Mouse (Mus musculus): Measurements from ENCODE around the gene Ulk3. TPM values are rescaled to one million over a fixed set of nuclear protein-coding genes. Genes with fewer than 3 reads are reported as not detected.

Ulk3 gene
- polyA plus RNA-seq, 1 experiment, result 14.0 TPM

DNA sequence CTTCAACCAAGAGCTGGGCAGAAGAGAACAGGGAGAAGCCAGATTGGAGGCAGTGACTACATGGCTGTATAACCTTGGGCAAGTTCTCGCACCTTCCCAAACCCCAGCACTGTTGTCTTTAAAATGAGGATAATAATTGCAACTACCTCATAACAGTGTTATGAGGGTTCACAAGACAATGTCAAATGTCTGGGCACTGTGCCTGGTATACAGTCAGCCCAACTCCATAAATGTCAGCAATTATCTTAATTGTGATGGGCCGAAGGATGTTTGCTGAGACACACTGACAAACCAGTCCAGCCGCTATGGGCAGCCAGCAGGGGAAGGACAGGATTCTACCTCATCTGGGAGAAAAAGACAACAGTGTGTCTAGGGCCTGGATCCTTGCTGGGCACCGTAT, 25.5 kb downstream of the Ulk3 start:
- Histone ChIP-seq H3K27ac (ENCODE audit: insufficient read depth, low read depth, low read length) (no peak overlapping the region), H3K27me3 (ENCODE audit: control insufficient read depth, insufficient read depth, low read length) (no peaks in the 10 kb centered on the region), H3K4me1 (ENCODE audit: control insufficient read depth, insufficient read depth, insufficient read length, low read length) (no peaks in the 10 kb centered on the region), H3K36me3 (ENCODE audit: control insufficient read depth, insufficient read depth, low read length) (no peaks in the 10 kb centered on the region), H3K4me3 (ENCODE audit: low read depth, low read length) (no peak overlapping the region)
- 49% methylated on average over 4 of the region's 4 CpGs for WGBS
- TF ChIP-seq POLR2A (IDR thresholded peaks at IDR 0.05; ENCODE audit: low read depth, low read length), result no peak
- TF ChIP-seq CTCF (IDR thresholded peaks at IDR 0.05; ENCODE audit: extremely low read depth, insufficient read length, insufficient replicate concordance, low read depth, low read length), result no peak

DNA sequence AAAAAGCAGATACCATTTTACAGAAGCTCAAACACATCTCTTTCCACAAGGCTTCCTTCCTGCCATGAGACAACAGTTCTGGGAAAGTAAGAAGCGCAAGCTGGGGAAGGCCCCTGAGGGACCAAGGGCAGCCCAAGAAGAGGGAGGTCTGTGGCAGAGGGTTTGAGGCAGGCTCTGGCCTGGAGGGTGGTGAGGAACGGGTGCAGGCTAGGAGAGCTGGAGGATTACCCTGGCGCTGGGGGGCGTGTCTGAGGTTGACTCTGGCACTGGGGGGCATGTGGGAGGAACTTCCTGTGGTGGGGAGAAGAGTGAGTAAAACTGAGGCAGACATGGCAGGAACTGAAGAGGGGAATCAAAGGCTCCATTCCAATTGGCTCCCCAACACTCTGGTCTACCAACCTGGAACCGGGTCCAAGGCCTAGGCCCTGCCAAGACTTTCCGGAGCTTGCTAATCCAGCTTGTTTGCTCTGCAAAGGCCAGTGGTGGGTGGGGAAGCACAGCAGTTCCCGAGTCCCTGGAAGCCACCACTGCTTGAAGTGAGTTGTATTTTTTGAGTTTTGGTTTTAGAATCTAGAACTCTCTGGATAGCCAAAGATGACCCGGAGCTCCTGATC, 28.4 kb downstream of the Ulk3 start:
- WGBS, result 62% methylated on average over 8 of the region's 8 CpGs
- TF ChIP-seq CTCF (IDR thresholded peaks at IDR 0.05; ENCODE audit: extremely low read depth, insufficient read length, insufficient replicate concordance, low read depth, low read length) (no peak), POLR2A (IDR thresholded peaks at IDR 0.05; ENCODE audit: low read depth, low read length) (no peak)
- Histone ChIP-seq H3K4me3 (ENCODE audit: low read depth, low read length) (no peak overlapping the region), H3K27ac (ENCODE audit: insufficient read depth, low read depth, low read length) (no peak overlapping the region), H3K4me1 (ENCODE audit: control insufficient read depth, insufficient read depth, insufficient read length, low read length) (peaks cover 9% of the 10 kb centered on the region; the same call in 1 of the 2 replicates), H3K27me3 (ENCODE audit: control insufficient read depth, insufficient read depth, low read length) (no peaks in the 10 kb centered on the region), H3K36me3 (ENCODE audit: control insufficient read depth, insufficient read depth, low read length) (no peaks in the 10 kb centered on the region)

- Histone ChIP-seq H3K4me1 (ENCODE audit: control insufficient read depth, insufficient read depth, insufficient read length, low read length) (peaks cover 13% of the 10 kb centered on the region), H3K27ac (ENCODE audit: insufficient read depth, low read depth, low read length) (no peak overlapping the region), H3K36me3 (ENCODE audit: control insufficient read depth, insufficient read depth, low read length) (no peaks in the 10 kb centered on the region), H3K27me3 (ENCODE audit: control insufficient read depth, insufficient read depth, low read length) (no peaks in the 10 kb centered on the region), H3K4me3 (ENCODE audit: low read depth, low read length) (no peak overlapping the region)
- 35% methylated on average over 8 of the region's 8 CpGs for WGBS
- TF ChIP-seq CTCF (IDR thresholded peaks at IDR 0.05; ENCODE audit: extremely low read depth, insufficient read length, insufficient replicate concordance, low read depth, low read length) (no peak), POLR2A (IDR thresholded peaks at IDR 0.05; ENCODE audit: low read depth, low read length) (no peak)
These were observed 29.6 kb downstream of the Ulk3 start for GRCm38 (mm10) chr9:57618854-57619253.

- 76% methylated on average over 5 of the region's 5 CpGs for WGBS
- peaks cover 21% of the 10 kb centered on the region for H3K4me1 ChIP-seq (ENCODE audit: control insufficient read depth, insufficient read depth, insufficient read length, low read length)
- H3K36me3 ChIP-seq (ENCODE audit: control insufficient read depth, insufficient read depth, low read length), result peaks cover 7% of the 10 kb centered on the region; the same call in 1 of the 2 replicates
- no peak within 1 kb of the TSS for H3K27ac ChIP-seq (ENCODE audit: insufficient read depth, low read depth, low read length)
- TF ChIP-seq POLR2A (IDR thresholded peaks at IDR 0.05; ENCODE audit: low read depth, low read length) (no peak), CTCF (IDR thresholded peaks at IDR 0.05; ENCODE audit: extremely low read depth, insufficient read length, insufficient replicate concordance, low read depth, low read length) (no peak)
- H3K4me3 ChIP-seq (ENCODE audit: low read depth, low read length), result no peak within 1 kb of the TSS
- no peaks in the 10 kb centered on the region for H3K27me3 ChIP-seq (ENCODE audit: control insufficient read depth, insufficient read depth, low read length)
These were observed 31.4 kb downstream of the Ulk3 start, which contains the start of gene Lman1l for GRCm38 (mm10) chr9:57620674-57621073. Gene Lman1l (minus strand): TSS chr9:57620774.

GRCm38 (mm10) chr9:57624295-57624694, 35.0 kb downstream of the Ulk3 start:
- no peak overlapping the region for H3K27ac ChIP-seq (ENCODE audit: insufficient read depth, low read depth, low read length)
- peaks cover 21% of the 10 kb centered on the region for H3K4me1 ChIP-seq (ENCODE audit: control insufficient read depth, insufficient read depth, insufficient read length, low read length)
- TF ChIP-seq CTCF (IDR thresholded peaks at IDR 0.05; ENCODE audit: extremely low read depth, insufficient read length, insufficient replicate concordance, low read depth, low read length) (no peak), POLR2A (IDR thresholded peaks at IDR 0.05; ENCODE audit: low read depth, low read length) (no peak)
- 62% methylated on average over 7 of the region's 7 CpGs for WGBS
- H3K4me3 ChIP-seq (ENCODE audit: low read depth, low read length), result no peak overlapping the region
- no peaks in the 10 kb centered on the region for H3K27me3 ChIP-seq (ENCODE audit: control insufficient read depth, insufficient read depth, low read length)
- H3K36me3 ChIP-seq (ENCODE audit: control insufficient read depth, insufficient read depth, low read length), result peaks cover 41% of the 10 kb centered on the region

- TF ChIP-seq POLR2A (IDR thresholded peaks at IDR 0.05; ENCODE audit: low read depth, low read length) (no peak), CTCF (IDR thresholded peaks at IDR 0.05; ENCODE audit: extremely low read depth, insufficient read length, insufficient replicate concordance, low read depth, low read length) (no peak)
- H3K36me3 ChIP-seq (ENCODE audit: control insufficient read depth, insufficient read depth, low read length), result peaks cover 56% of the 10 kb centered on the region
- WGBS, result 84% methylated on average over 15 of the region's 15 CpGs
- no peaks in the 10 kb centered on the region for H3K27me3 ChIP-seq (ENCODE audit: control insufficient read depth, insufficient read depth, low read length)
- no peak overlapping the region for H3K27ac ChIP-seq (ENCODE audit: insufficient read depth, low read depth, low read length)
- no peak overlapping the region for H3K4me3 ChIP-seq (ENCODE audit: low read depth, low read length)
- peaks cover 14% of the 10 kb centered on the region for H3K4me1 ChIP-seq (ENCODE audit: control insufficient read depth, insufficient read depth, insufficient read length, low read length)
These were observed 36.6 kb downstream of the Ulk3 start for GRCm38 (mm10) chr9:57625674-57626500.

GRCm38 (mm10) chr9:57627191-57627590, 37.9 kb downstream of the Ulk3 start:
- 93% methylated on average over 17 of the region's 17 CpGs for WGBS
- no peak for TF ChIP-seq POLR2A (IDR thresholded peaks at IDR 0.05; ENCODE audit: low read depth, low read length)
- no peak for TF ChIP-seq CTCF (IDR thresholded peaks at IDR 0.05; ENCODE audit: extremely low read depth, insufficient read length, insufficient replicate concordance, low read depth, low read length)
- Histone ChIP-seq H3K4me3 (ENCODE audit: low read depth, low read length) (no peak overlapping the region), H3K27ac (ENCODE audit: insufficient read depth, low read depth, low read length) (no peak overlapping the region), H3K4me1 (ENCODE audit: control insufficient read depth, insufficient read depth, insufficient read length, low read length) (peaks cover 12% of the 10 kb centered on the region), H3K36me3 (ENCODE audit: control insufficient read depth, insufficient read depth, low read length) (peaks cover 63% of the 10 kb centered on the region), H3K27me3 (ENCODE audit: control insufficient read depth, insufficient read depth, low read length) (no peaks in the 10 kb centered on the region)

All from small intestine, adult 2 months (tissue).